In genomic region chr17:23192453-23193379, GRCm38 (mm10) we compare ENCODE assay signal across 8 mouse cellular contexts. TPM values are rescaled to one million over a fixed set of nuclear protein-coding genes. Genes with fewer than 3 reads are reported as not detected.
DNase-seq lines count a peak whose midpoint lies in the region; ATAC-seq and TF ChIP-seq lines count a peak whose summit lies in the region.

Zfp40 (minus strand) TSS chr17:23193252.

- no peaks in the 10 kb centered on the region for H3K36me3 ChIP-seq in ES-E14 (ENCODE audit: control insufficient read depth, insufficient read depth, low read length, poor library complexity, severe bottlenecking)
- H3K36me3 ChIP-seq in forebrain, embryonic 15.5 days: peaks cover 9% of the 10 kb centered on the region

- peak; percentile 95 for DNase-seq in ES-E14 (ENCODE audit: low read depth, low spot score)
- peak; percentile 88 for DNase-seq in cerebellum, adult 11-12 months
- DNase-seq in heart, postnatal 25 days (ENCODE audit: low spot score): peak; percentile 83
- DNase-seq in layer of hippocampus, adult 18-20 months (ENCODE audit: low spot score in 2 of 2): peak; percentile 87 to 94
- peak; percentile 89 for DNase-seq in lung, adult 2 months
- DNase-seq in thymus, adult 18-20 months: peak; percentile 74 to 83

- H3K4me1 ChIP-seq in ES-E14 (ENCODE audit: control insufficient read depth in 2 of 2, insufficient read depth in 2 of 2, low read length in 2 of 2, poor library complexity in 1 of 2): 0 out of 4 replicates have a peak, but pooled peaks cover 0 to 2% of the 10 kb centered on the region in 2 experiments
- peaks cover 16% of the 10 kb centered on the region for H3K4me1 ChIP-seq in forebrain, embryonic 15.5 days
- peaks cover 4% of the 10 kb centered on the region for H3K4me1 ChIP-seq in lung, adult 2 months (ENCODE audit: control insufficient read depth, insufficient read depth, low read length)

- H3K4me2 ChIP-seq in forebrain, embryonic 15.5 days (replicated peaks): peak within 1 kb of the TSS; percentile 61

- peak; percentile 44; the same call in 1 of the 2 replicates for TF ChIP-seq POLR2A in lung, adult 2 months (IDR thresholded peaks at IDR 0.05; ENCODE audit: borderline replicate concordance, extremely low read depth, low read depth, low read length)

- ATAC-seq in forebrain, embryonic 15.5 days (replicated peaks): peak; percentile 100
- peak; percentile 97 for ATAC-seq in neutrophil, adult 5-6 weeks (ENCODE audit: extremely low read depth, insufficient number of reproducible peaks, low FRiP score, poor library complexity, severe bottlenecking)

- H3K9me3 ChIP-seq in ES-E14 (ENCODE audit: control insufficient read depth, insufficient read depth, low read depth, low read length): no peaks in the 10 kb centered on the region
- H3K9me3 ChIP-seq in forebrain, embryonic 15.5 days: no peaks in the 10 kb centered on the region

- H3K4me3 ChIP-seq in ES-E14 (ENCODE audit: insufficient read depth in 1 of 2, low read depth in 1 of 2, low read length in 2 of 2, poor library complexity in 1 of 2, severe bottlenecking in 1 of 2): peak within 1 kb of the TSS; percentile 82 to 91
- H3K4me3 ChIP-seq in forebrain, embryonic 15.5 days: peak within 1 kb of the TSS; percentile 54
- H3K4me3 ChIP-seq in lung, adult 2 months (replicated peaks; ENCODE audit: extremely low read depth, low read depth, low read length): peak within 1 kb of the TSS; percentile 86

- no peak for TF ChIP-seq CTCF in lung, adult 2 months (IDR thresholded peaks at IDR 0.05; ENCODE audit: insufficient read depth, low read length)

- peak within 1 kb of the TSS; percentile 92 for H3K9ac ChIP-seq in ES-E14 (ENCODE audit: insufficient read depth, low read depth, low read length, poor library complexity, severe bottlenecking)
- peak within 1 kb of the TSS; percentile 58 for H3K9ac ChIP-seq in forebrain, embryonic 15.5 days (replicated peaks)

- intact Hi-C loops in heart, postnatal 25 days (cut with DNase I): loop anchor here (5.0 to 10.0 kb wide), 3 partner anchors 325 to 375 kb away; partner anchors contain the start of gene Zfp945

- in situ Hi-C loops in ES-E14 (cut with MboI; ENCODE audit: low sequenced_read_pairs in 2 of 2, unreplicated experiment in 2 of 2): no loop called here

- no peaks in the 10 kb centered on the region for H3K27me3 ChIP-seq in forebrain, embryonic 15.5 days

- 2% methylated on average over 27 of the region's 27 CpGs for WGBS in forebrain, embryonic 15.5 days
- 2% methylated on average over 27 of the region's 27 CpGs for WGBS in lung, adult 2 months

- no peak within 1 kb of the TSS for H3K27ac ChIP-seq in ES-E14 (ENCODE audit: insufficient read depth, low read depth, low read length, poor library complexity, severe bottlenecking)
- H3K27ac ChIP-seq in forebrain, embryonic 15.5 days (replicated peaks): peak within 1 kb of the TSS; percentile 80

TF ChIP-seq in ES-E14, 5 proteins besides CTCF, POLR2A, EP300 and RAD21:
- 0 out of 2 replicates have a peak, but pooled peaks have one; percentile 39 for TF ChIP-seq ZNF384 (IDR thresholded peaks at IDR 0.05; ENCODE audit: low read depth, low read length)
- no peak for TF ChIP-seq ZC3H11A (IDR thresholded peaks at IDR 0.05; ENCODE audit: borderline replicate concordance, low read depth, low read length)
- peak; percentile 71; the same call in 1 of the 2 replicates for TF ChIP-seq CHD2 (IDR thresholded peaks at IDR 0.05; ENCODE audit: low read depth, low read length)
- TF ChIP-seq MAFK (IDR thresholded peaks at IDR 0.05; ENCODE audit: insufficient read depth, low read depth, low read length): no peak
- TF ChIP-seq HCFC1 (IDR thresholded peaks at IDR 0.05; ENCODE audit: borderline replicate concordance, insufficient read depth, low read length): 0 out of 2 replicates have a peak, but pooled peaks have one; percentile 24

RNA-seq across cellular contexts. Expression of gene Zfp40, which starts in this region (rescaled TPM):
- total RNA-seq in ES-E14 (2012; rRNA removed): 3.7 and 5.4 TPM in 2 replicates
- 30.7 and 33.1 TPM in 2 replicates for polyA plus RNA-seq in forebrain, embryonic 15.5 days (2015; fragmentation: Nextera tagmentation; extraction: Ambion mirVana)
- total RNA-seq in heart, postnatal 25 days (2021): 1 to 10 TPM; 4.0 to 7.0 TPM
- total RNA-seq in layer of hippocampus, adult 18-20 months (2021): 10 to 100 TPM; 18.0 to 19.4 TPM
- 0.96 and 1.9 TPM in 2 replicates for polyA plus RNA-seq in lung, adult 2 months (2012; rRNA removed)
- 4.7 and 10.9 TPM in 2 replicates for total RNA-seq in neutrophil, adult 5-6 weeks (2017)

Comparison
In these comparisons a context has a peak if more than half of its experiments do, and no peak if none do; other contexts are left out.
1. RNA of gene Zfp40 (polyA plus RNA-seq): 30.7 to 33.1 TPM in forebrain, embryonic 15.5 days; 0.96 to 1.9 TPM in lung, adult 2 months; every median in the first group is over 10 times any median in the second.
2. Peak in every context shown above with its lines, with median percentiles within 50 percentile points of each other: DNase-seq and H3K4me3 ChIP-seq.